Mouse (Mus musculus) heart, postnatal 0 days (tissue): ENCODE data around the gene Tardbp. TPM values are rescaled to one million over a fixed set of nuclear protein-coding genes. Genes with fewer than 3 reads are reported as not detected.

Experiments used
- ATAC-seq: fragments of 200-750 bp; cut with Nextera tagmentation; 2 replicates; pipeline ENCODE4 v1.8.0; 2017; ENCODE audit warnings: low read depth, moderate number of reproducible peaks, moderate library complexity; ENCODE audit not compliant: insufficient read depth
- DNase-seq: peaks from one replicate; pipeline ENCODE4 v3.0.0-alpha.2; 2016; ENCODE audit warnings: low spot score
- H3K27ac ChIP-seq: fragments of 300-500 bp; sonication (generic); 2 replicates; pipeline ENCODE4 v1.5.1; 2014; ENCODE audit warnings: low read depth, mild to moderate bottlenecking
- H3K27me3 ChIP-seq: fragments of 300-500 bp; sonication (generic); 2 replicates; pipeline ENCODE4 v1.6.1; 2014; ENCODE audit warnings: low read length, mixed read lengths; ENCODE audit not compliant: control insufficient read depth, insufficient read depth
- H3K36me3 ChIP-seq: fragments of 300-500 bp; sonication (generic); replicated peaks from 2 replicates; pipeline ENCODE4 v1.6.1; 2014; ENCODE audit warnings: low read length, mixed read lengths; ENCODE audit not compliant: control insufficient read depth, insufficient read depth
- H3K4me1 ChIP-seq: fragments of 300-500 bp; sonication (generic); 2 replicates; pipeline ENCODE4 v1.6.1; 2014; ENCODE audit warnings: antibody characterized with exemption; ENCODE audit not compliant: control insufficient read depth, insufficient read depth
- H3K4me2 ChIP-seq: fragments of 300-500 bp; sonication (generic); 2 replicates; pipeline ENCODE4 v1.6.1; 2014; ENCODE audit warnings: low read depth, mild to moderate bottlenecking, low read length, moderate library complexity
- H3K4me3 ChIP-seq: fragments of 300-500 bp; sonication (generic); 2 replicates; pipeline ENCODE4 v1.5.1; 2014; ENCODE audit warnings: low read depth, low read length
- H3K9ac ChIP-seq: fragments of 300-500 bp; sonication (generic); replicated peaks from 2 replicates; pipeline ENCODE4 v1.6.1; 2014; ENCODE audit warnings: low read depth, low read length, mixed read lengths
- H3K9me3 ChIP-seq: fragments of 300-500 bp; sonication (generic); replicated peaks from 2 replicates; pipeline ENCODE4 v1.6.1; 2016; ENCODE audit warnings: low read length; ENCODE audit not compliant: control insufficient read depth
- CTCF ChIP-seq: IDR thresholded peaks from 2 replicates; pipeline ENCODE4 v1.5.1; 2016; ENCODE audit warnings: antibody characterized with exemption, control low read depth, low read depth
- EP300 ChIP-seq: IDR thresholded peaks from 2 replicates; pipeline ENCODE4 v1.6.1; 2016; ENCODE audit warnings: antibody characterized with exemption, low read depth
- WGBS: fragments of 180-500 bp; shearing (Covaris S2); extraction: QIAGEN DNeasy Blood & Tissue Kit; methylation state at CpG from one replicate; pipeline ENCODE4 v1.1.7; 2014; 5-methylcytosine and 5-hydroxymethylcytosine counted together
- polyA plus RNA-seq: library from polyadenylated mRNA; unstranded; fragments of >200 nt; fragmentation: Nextera tagmentation; extraction: Ambion mirVana; gene quantifications from 2 replicates; pipeline ENCODE4 v1.2.1, GENCODE M21; 2015
- total RNA-seq: library from RNA; depleted of rRNA; stranded (reverse); fragments of >200 nt; gene quantifications from 2 replicates; pipeline ENCODE4 v1.2.3, GENCODE M21; 2014; ENCODE audit warnings: low replicate concordance; rRNA removed

Tardbp gene
- total and polyA plus RNA-seq, 2 experiments from 2014 or later: 89.9 to 93.5 TPM

GRCm38 (mm10) chr4:148570138-148570537 is 56.7 kb downstream of the Tardbp start:
- TF ChIP-seq EP300 (no peak), CTCF (no peak)
- no peaks in the 10 kb centered on the region for H3K4me1 ChIP-seq

GRCm38 (mm10) chr4:148563595-148563994 is 63.2 kb downstream of the Tardbp start:
- H3K9ac ChIP-seq: no peak overlapping the region
- H3K4me1 ChIP-seq: peaks cover 7% of the 10 kb centered on the region; the same call in 1 of the 2 replicates
- no peak overlapping the region for H3K4me3 ChIP-seq
- no peak overlapping the region for H3K27ac ChIP-seq
- no peak overlapping the region for H3K4me2 ChIP-seq
- ATAC-seq (no peak), DNase-seq (no peak)
- WGBS: 93% methylated on average over 12 of the region's 12 CpGs
- TF ChIP-seq EP300 (no peak), CTCF (no peak)
- no peaks in the 10 kb centered on the region for H3K9me3 ChIP-seq
- H3K27me3 ChIP-seq: no peaks in the 10 kb centered on the region
- H3K36me3 ChIP-seq: peaks cover 87% of the 10 kb centered on the region

More at GRCm38 (mm10) chr4:148570138-148570537, 56.7 kb downstream of the Tardbp start:
- no peaks in the 10 kb centered on the region for H3K9me3 ChIP-seq
- no peak for ATAC-seq
- H3K27ac ChIP-seq: no peak overlapping the region
- DNase-seq: no peak
- no peak overlapping the region for H3K9ac ChIP-seq
- no peak overlapping the region for H3K4me3 ChIP-seq
- peaks cover 98% of the 10 kb centered on the region for H3K36me3 ChIP-seq
- H3K27me3 ChIP-seq: no peaks in the 10 kb centered on the region
- 85% methylated on average over 10 of the region's 10 CpGs for whole genome bisulfite sequencing
- H3K4me2 ChIP-seq: no peak overlapping the region

DNA sequence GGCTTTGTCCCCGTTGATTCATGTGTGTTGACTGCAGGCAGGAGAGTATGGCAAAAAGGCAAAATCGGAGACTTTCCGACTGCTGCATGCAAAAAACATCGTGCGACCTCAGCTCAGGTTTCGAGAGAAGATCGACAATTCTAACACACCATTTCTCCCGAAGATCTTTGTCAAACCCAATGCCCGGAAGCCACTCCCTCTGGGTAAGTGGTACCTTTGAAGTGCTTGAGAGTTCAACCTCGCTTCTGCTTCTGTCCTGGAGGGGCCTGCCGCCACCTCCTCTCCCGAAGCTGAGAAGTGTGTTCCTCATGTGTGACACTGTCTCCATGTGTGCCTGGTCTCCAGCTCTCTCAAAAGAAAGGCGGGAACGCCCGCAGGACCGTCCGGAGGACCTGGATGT is 64.1 kb downstream of the Tardbp start:
- Histone ChIP-seq H3K27ac (no peak overlapping the region), H3K4me2 (no peak overlapping the region), H3K4me3 (no peak overlapping the region), H3K9ac (no peak overlapping the region), H3K27me3 (no peaks in the 10 kb centered on the region), H3K4me1 (peaks cover 10% of the 10 kb centered on the region), H3K9me3 (no peaks in the 10 kb centered on the region), H3K36me3 (peaks cover 78% of the 10 kb centered on the region)
- TF ChIP-seq CTCF (no peak), EP300 (no peak)
- no peak for ATAC-seq
- 91% methylated on average over 17 of the region's 17 CpGs for WGBS
- no peak for DNase-seq

Other genes with a start within 250 kb of the Tardbp start
- gene Ubiad1, start 182.2 kb downstream of the Tardbp start, total RNA-seq: 25.6 and 32.4 TPM in 2 replicates
- gene Ubiad1, start 182.2 kb downstream of the Tardbp start, polyA plus RNA-seq: 18.9 and 19.6 TPM in 2 replicates
- 31.2 and 52.2 TPM in 2 replicates for gene Mtor, start 178.4 kb downstream of the Tardbp start, total RNA-seq
- 17.3 and 20.5 TPM in 2 replicates for gene Mtor, start 178.4 kb downstream of the Tardbp start, polyA plus RNA-seq
- 2.9 and 4.9 TPM in 2 replicates for gene Angptl7, start 126.6 kb downstream of the Tardbp start, total RNA-seq
- 8.9 and 9.1 TPM in 2 replicates for gene Angptl7, start 126.6 kb downstream of the Tardbp start, polyA plus RNA-seq
- gene Exosc10, start 68.6 kb downstream of the Tardbp start, total RNA-seq: 47.0 and 57.0 TPM in 2 replicates
- gene Exosc10, start 68.6 kb downstream of the Tardbp start, polyA plus RNA-seq: 43.0 TPM in 2 replicates
- gene Srm, start 35.5 kb downstream of the Tardbp start, total RNA-seq: 15.0 and 45.7 TPM in 2 replicates
- 46.4 and 51.4 TPM in 2 replicates for gene Srm, start 35.5 kb downstream of the Tardbp start, polyA plus RNA-seq
- gene Masp2, start 24.5 kb downstream of the Tardbp start, total RNA-seq: not detected in 2 replicates
- not detected in 2 replicates for gene Masp2, start 24.5 kb downstream of the Tardbp start, polyA plus RNA-seq
- gene Gm572, start 16.3 kb upstream of the Tardbp start, total RNA-seq: 0.15 and 1.0 TPM in 2 replicates
- 0.36 and 0.70 TPM in 2 replicates for gene Gm572, start 16.3 kb upstream of the Tardbp start, polyA plus RNA-seq
- gene Casz1, start 177.4 kb upstream of the Tardbp start, total RNA-seq: 42.6 and 45.4 TPM in 2 replicates
- gene Casz1, start 177.4 kb upstream of the Tardbp start, polyA plus RNA-seq: 13.7 and 16.4 TPM in 2 replicates